27 mouse cellular contexts compared by ENCODE assay signal in the genomic region with DNA sequence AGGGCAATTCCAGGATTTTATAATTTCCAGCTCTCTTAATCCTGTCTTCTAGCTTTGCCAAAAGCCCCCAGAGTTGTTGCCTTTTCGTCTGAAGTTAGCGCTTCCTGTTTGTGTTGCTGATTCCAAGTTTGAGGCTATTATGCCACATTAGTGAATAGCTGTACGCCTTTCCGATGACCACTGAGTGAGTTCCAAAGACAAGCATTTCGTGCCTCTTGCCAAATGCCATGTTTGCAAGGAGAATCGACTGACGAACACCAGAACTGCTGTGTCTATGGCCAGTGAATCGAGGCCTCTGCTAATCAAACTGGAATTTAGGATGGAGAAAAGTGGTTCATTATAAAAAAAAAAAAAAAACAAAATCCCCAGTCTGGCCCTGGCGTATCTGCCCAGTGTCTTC. TPM values are rescaled to one million over a fixed set of nuclear protein-coding genes. Genes with fewer than 3 reads are reported as not detected.
A peak's percentile ranks its signal among the peaks of the same experiment; 100 is the strongest.
DNase-seq lines count a peak whose midpoint lies in the region; ATAC-seq and TF ChIP-seq lines count a peak whose summit lies in the region.
"Had no signal": no experiment of that assay in that cellular context is flagged by ENCODE, and none has a peak within 500 bp of the region (broad histone marks: within the 10 kb centered on the region; RNA-seq: fewer than 3 reads in every experiment).

No protein-coding gene starts in this region.

- no peaks in the 10 kb centered on the region for H3K36me3 ChIP-seq in embryonic facial prominence, embryonic 14.5 days (ENCODE audit: control insufficient read depth, insufficient read depth, low read length)
- H3K36me3 ChIP-seq in embryonic facial prominence, embryonic 10.5 days (replicated peaks), result no peaks in the 10 kb centered on the region
- H3K36me3 ChIP-seq in kidney, adult 2 months (ENCODE audit: control insufficient read depth, insufficient read depth, low read length), result no peaks in the 10 kb centered on the region
- no peaks in the 10 kb centered on the region for H3K36me3 ChIP-seq in midbrain, postnatal 0 days (ENCODE audit: insufficient read depth, low read length)
- H3K36me3 ChIP-seq in midbrain, embryonic 13.5 days, result no peaks in the 10 kb centered on the region
- H3K36me3 ChIP-seq: limb, embryonic 10.5 days; limb, embryonic 15.5 days; liver, embryonic 15.5 days; midbrain, embryonic 10.5 days; neural tube, embryonic 12.5 days had no signal

- no peaks in the 10 kb centered on the region; the same call in 1 of the 2 replicates for H3K4me1 ChIP-seq in embryonic facial prominence, embryonic 14.5 days (ENCODE audit: control insufficient read depth, insufficient read depth, low read length)
- H3K4me1 ChIP-seq in embryonic facial prominence, embryonic 10.5 days, result no peaks in the 10 kb centered on the region
- H3K4me1 ChIP-seq in kidney, adult 2 months (ENCODE audit: control insufficient read depth, insufficient read depth, low read length), result no peaks in the 10 kb centered on the region
- no peaks in the 10 kb centered on the region for H3K4me1 ChIP-seq in midbrain, postnatal 0 days (ENCODE audit: insufficient read depth, low read length)
- H3K4me1 ChIP-seq in midbrain, embryonic 13.5 days (replicated peaks), result no peaks in the 10 kb centered on the region
- H3K4me1 ChIP-seq: limb, embryonic 15.5 days; liver, embryonic 15.5 days; midbrain, embryonic 10.5 days; neural tube, embryonic 12.5 days had no signal

- H3K9me3 ChIP-seq in embryonic facial prominence, embryonic 14.5 days (ENCODE audit: control insufficient read depth, low read length), result no peaks in the 10 kb centered on the region
- H3K9me3 ChIP-seq in embryonic facial prominence, embryonic 10.5 days, result no peaks in the 10 kb centered on the region
- H3K9me3 ChIP-seq in midbrain, postnatal 0 days (ENCODE audit: low read length), result no peaks in the 10 kb centered on the region
- H3K9me3 ChIP-seq in midbrain, embryonic 13.5 days, result no peaks in the 10 kb centered on the region
- H3K9me3 ChIP-seq: limb, embryonic 10.5 days; limb, embryonic 15.5 days; liver, embryonic 15.5 days; midbrain, embryonic 10.5 days; neural tube, embryonic 12.5 days had no signal

- H3K27me3 ChIP-seq in embryonic facial prominence, embryonic 14.5 days (replicated peaks; ENCODE audit: control insufficient read depth, insufficient read depth, low read length), result no peaks in the 10 kb centered on the region
- H3K27me3 ChIP-seq in embryonic facial prominence, embryonic 10.5 days (replicated peaks; ENCODE audit: low read depth, poor library complexity, severe bottlenecking), result no peaks in the 10 kb centered on the region
- H3K27me3 ChIP-seq in kidney, adult 2 months (replicated peaks; ENCODE audit: control insufficient read depth, insufficient read depth, low read length), result no peaks in the 10 kb centered on the region
- no peaks in the 10 kb centered on the region for H3K27me3 ChIP-seq in midbrain, postnatal 0 days (ENCODE audit: insufficient read depth, low read length)
- no peaks in the 10 kb centered on the region for H3K27me3 ChIP-seq in midbrain, embryonic 13.5 days
- H3K27me3 ChIP-seq: CH12.LX; limb, embryonic 15.5 days; liver, embryonic 15.5 days; neural tube, embryonic 12.5 days; Patski had no signal

- WGBS in embryonic facial prominence, embryonic 14.5 days, result 74% methylated on average over 9 of the region's 9 CpGs
- WGBS in embryonic facial prominence, embryonic 10.5 days, result 91% methylated on average over 9 of the region's 9 CpGs
- 83% methylated on average over 9 of the region's 9 CpGs for WGBS in kidney, adult 2 months
- 78% methylated on average over 9 of the region's 9 CpGs for WGBS in midbrain, postnatal 0 days
- WGBS in midbrain, embryonic 13.5 days, result 91% methylated on average over 9 of the region's 9 CpGs

- TF ChIP-seq POLR2A in kidney, adult 2 months (IDR thresholded peaks at IDR 0.05; ENCODE audit: low read depth, low read length), result no peak

- H3K4me2 ChIP-seq in embryonic facial prominence, embryonic 14.5 days (ENCODE audit: low read depth, low read length), result no peak overlapping the region
- no peak overlapping the region for H3K4me2 ChIP-seq in midbrain, postnatal 0 days (ENCODE audit: low read depth, low read length, poor library complexity, severe bottlenecking)
- H3K4me2 ChIP-seq in midbrain, embryonic 13.5 days (replicated peaks), result no peak overlapping the region
- H3K4me2 ChIP-seq: limb, embryonic 15.5 days; liver, embryonic 15.5 days; neural tube, embryonic 12.5 days had no signal

- H3K9ac ChIP-seq in embryonic facial prominence, embryonic 14.5 days (ENCODE audit: low read depth, low read length), result no peak overlapping the region
- no peak overlapping the region for H3K9ac ChIP-seq in midbrain, postnatal 0 days (replicated peaks; ENCODE audit: low read length, poor library complexity, severe bottlenecking)
- H3K9ac ChIP-seq in midbrain, embryonic 13.5 days (replicated peaks), result no peak overlapping the region
- H3K9ac ChIP-seq: limb, embryonic 15.5 days; liver, embryonic 15.5 days; neural tube, embryonic 12.5 days had no signal

- no peak for TF ChIP-seq CTCF in kidney, adult 2 months (conservative IDR thresholded peaks at IDR 0.05; ENCODE audit: insufficient read depth, insufficient read length, low read depth, low read length)
- no peak for TF ChIP-seq CTCF in midbrain, postnatal 0 days (IDR thresholded peaks at IDR 0.05)

- no peak for ATAC-seq in embryonic facial prominence, embryonic 14.5 days (ENCODE audit: low read depth)
- ATAC-seq in midbrain, postnatal 0 days (ENCODE audit: low FRiP score), result no peak
- ATAC-seq in midbrain, embryonic 13.5 days, result no peak
- ATAC-seq in megakaryocyte-erythroid progenitor cell, adult 5-6 weeks (replicated peaks; ENCODE audit: low FRiP score, low TSS enrichment, poor library complexity, severe bottlenecking), result no peak
- ATAC-seq: forebrain, embryonic 14.5 days; intestine, embryonic 16.5 days; midbrain, embryonic 16.5 days; Patski had no signal

- DNase-seq in embryonic facial prominence, embryonic 14.5 days (ENCODE audit: low spot score), result peak; percentile 2
- DNase-seq in embryonic facial prominence, embryonic 10.5 days (ENCODE audit: low spot score), result no peak
- DNase-seq in kidney, adult 2 months, result no peak
- DNase-seq in kidney, adult 9 months, result no peak
- DNase-seq in midbrain, postnatal 0 days (ENCODE audit: low spot score), result peak; percentile 26
- no peak for DNase-seq in cerebellum, postnatal 25 days
- DNase-seq: adrenal gland, postnatal 14 days; cerebellum, adult 11-12 months; cerebellum, adult 9-11 months; gastrocnemius, postnatal 36 days; kidney, postnatal 14 days; layer of hippocampus, adult 9-11 months; right cerebral cortex, adult 18-20 months; spleen, adult 18-20 months had no signal

- no peak overlapping the region for H3K27ac ChIP-seq in embryonic facial prominence, embryonic 14.5 days (replicated peaks; ENCODE audit: low read depth, low read length)
- no peak overlapping the region for H3K27ac ChIP-seq in embryonic facial prominence, embryonic 10.5 days (replicated peaks)
- H3K27ac ChIP-seq in kidney, adult 2 months (ENCODE audit: insufficient read depth, low read depth, low read length), result 0 out of 2 replicates have a peak overlapping the region, but pooled peaks have one; percentile 11
- no peak overlapping the region for H3K27ac ChIP-seq in midbrain, postnatal 0 days (ENCODE audit: low read depth, low read length)
- H3K27ac ChIP-seq in midbrain, embryonic 13.5 days, result no peak overlapping the region
- H3K27ac ChIP-seq: limb, embryonic 10.5 days; limb, embryonic 15.5 days; liver, embryonic 15.5 days; midbrain, embryonic 10.5 days; neural tube, embryonic 12.5 days had no signal

- no peak overlapping the region for H3K4me3 ChIP-seq in embryonic facial prominence, embryonic 14.5 days (ENCODE audit: low read depth, low read length)
- no peak overlapping the region for H3K4me3 ChIP-seq in embryonic facial prominence, embryonic 10.5 days
- H3K4me3 ChIP-seq in kidney, adult 2 months (ENCODE audit: insufficient read depth, low read depth, low read length), result no peak overlapping the region
- H3K4me3 ChIP-seq in midbrain, postnatal 0 days (ENCODE audit: low read depth, low read length), result no peak overlapping the region
- no peak overlapping the region for H3K4me3 ChIP-seq in midbrain, embryonic 13.5 days (replicated peaks)
- H3K4me3 ChIP-seq: limb, embryonic 10.5 days; limb, embryonic 15.5 days; liver, embryonic 15.5 days; midbrain, embryonic 10.5 days; myocyte; neural tube, embryonic 12.5 days had no signal

RNA-seq across cellular contexts. Expression of gene Abi3bp, which starts 40.3 kb away (rescaled TPM):
- 24.6 and 28.3 TPM in 2 replicates for polyA plus RNA-seq in embryonic facial prominence, embryonic 14.5 days (2014; fragmentation: Nextera tagmentation; extraction: Ambion mirVana)
- polyA plus RNA-seq in embryonic facial prominence, embryonic 10.5 days (2016; fragmentation: Nextera tagmentation; extraction: Ambion mirVana), result 0.35 TPM in 2 replicates
- 4.5 and 5.2 TPM in 2 replicates for polyA plus RNA-seq in kidney, adult 2 months (2012; rRNA removed)
- 0.24 and 0.33 TPM in 2 replicates for total RNA-seq in midbrain, postnatal 0 days (2014; rRNA removed)
- 0.60 TPM in 2 replicates for polyA plus RNA-seq in midbrain, postnatal 0 days (2015; fragmentation: Nextera tagmentation; extraction: Ambion mirVana)
- polyA plus RNA-seq in midbrain, embryonic 13.5 days (2015; fragmentation: Nextera tagmentation; extraction: Ambion mirVana), result 0.30 and 0.36 TPM in 2 replicates
- not detected in 2 replicates for total RNA-seq in megakaryocyte-erythroid progenitor cell, adult 5-6 weeks (2014; fragmentation: Nextera tagmentation)
- not detected in 2 replicates for total RNA-seq in megakaryocyte-erythroid progenitor cell, adult 5-6 weeks (2017)
- total RNA-seq: CH12.LX had no signal

Comparison
In these comparisons a context has a peak if more than half of its experiments do, and no peak if none do; other contexts are left out.
1. DNase-seq: peak in embryonic facial prominence, embryonic 14.5 days (single experiment) and midbrain, postnatal 0 days (single experiment); none in embryonic facial prominence, embryonic 10.5 days (single experiment), kidney, adult 2 months (single experiment), kidney, adult 9 months (single experiment) and cerebellum, postnatal 25 days (0 of 2).